Mouse (Mus musculus): ENCODE data around the gene Ly86. TPM values are rescaled to one million over a fixed set of nuclear protein-coding genes. Genes with fewer than 3 reads are reported as not detected.

Ly86 gene
- polyA plus RNA-seq, 1 experiment from 2014 or later: 6.8 TPM

- no peaks in the 10 kb centered on the region for H3K27me3 ChIP-seq (ENCODE audit: insufficient read depth, low read length)
- no peak for ATAC-seq (replicated peaks; ENCODE audit: low FRiP score, low read depth)
- no peak overlapping the region for H3K4me2 ChIP-seq (ENCODE audit: low read length)
- no peak overlapping the region for H3K4me3 ChIP-seq (replicated peaks; ENCODE audit: low read depth, low read length)
- H3K27ac ChIP-seq: no peak overlapping the region
- WGBS: 75% methylated on average over 6 of the region's 6 CpGs
- no peak overlapping the region for H3K9ac ChIP-seq (ENCODE audit: low read depth, low read length)
- H3K4me1 ChIP-seq (replicated peaks; ENCODE audit: insufficient read depth, low read length): peaks cover 7% of the 10 kb centered on the region
- no peaks in the 10 kb centered on the region for H3K9me3 ChIP-seq (replicated peaks; ENCODE audit: low read length)
- DNase-seq (ENCODE audit: low spot score): no peak
- TF ChIP-seq CTCF (IDR thresholded peaks at IDR 0.05; ENCODE audit: low read depth): no peak
- H3K36me3 ChIP-seq (ENCODE audit: insufficient read depth, low read length): no peaks in the 10 kb centered on the region
Observed at GRCm38 (mm10) chr13:37465710-37466109, 120.7 kb downstream of the Ly86 start.

GRCm38 (mm10) chr13:37467795-37468194 is 122.8 kb downstream of the Ly86 start:
- Histone ChIP-seq H3K27ac (peak overlapping the region; percentile 65; the same call in 1 of the 2 replicates), H3K27me3 (ENCODE audit: insufficient read depth, low read length) (no peaks in the 10 kb centered on the region), H3K4me2 (ENCODE audit: low read length) (0 out of 2 replicates have a peak overlapping the region, but pooled peaks have one; percentile 5), H3K36me3 (ENCODE audit: insufficient read depth, low read length) (no peaks in the 10 kb centered on the region), H3K9ac (ENCODE audit: low read depth, low read length) (no peak overlapping the region), H3K9me3 (replicated peaks; ENCODE audit: low read length) (no peaks in the 10 kb centered on the region), H3K4me3 (replicated peaks; ENCODE audit: low read depth, low read length) (no peak overlapping the region), H3K4me1 (replicated peaks; ENCODE audit: insufficient read depth, low read length) (peaks cover 4% of the 10 kb centered on the region; the same call in 1 of the 2 replicates)
- DNase-seq (ENCODE audit: low spot score): peak; percentile 83
- ATAC-seq (replicated peaks; ENCODE audit: low FRiP score, low read depth): peak; percentile 71
- WGBS: 9% methylated on average over 8 of the region's 8 CpGs
- TF ChIP-seq CTCF (IDR thresholded peaks at IDR 0.05; ENCODE audit: low read depth): peak; percentile 68
